Mouse (Mus musculus) stomach, embryonic 16.5 days (tissue): ENCODE results near the gene Msi2. TPM values are rescaled to one million over a fixed set of nuclear protein-coding genes. Genes with fewer than 3 reads are reported as not detected.
A peak's percentile ranks its signal among the peaks of the same experiment; 100 is the strongest.

Source experiments
- ATAC-seq: fragments of 200-750 bp; cut with Nextera tagmentation; 2 replicates; pipeline ENCODE4 v1.8.0; 2017; ENCODE audit warnings: moderate number of reproducible peaks, moderate TSS enrichment; ENCODE audit not compliant: insufficient read depth, low FRiP score
- H3K27ac ChIP-seq: fragments of 300-500 bp; sonication (generic); 2 replicates; pipeline ENCODE4 v1.5.1; 2014; ENCODE audit warnings: low read length
- H3K27me3 ChIP-seq: fragments of 300-500 bp; sonication (generic); 2 replicates; pipeline ENCODE4 v1.6.1; 2014; ENCODE audit warnings: low read length, control low read depth, mixed read lengths; ENCODE audit not compliant: control insufficient read depth, insufficient read depth
- H3K36me3 ChIP-seq: fragments of 300-500 bp; sonication (generic); 2 replicates; pipeline ENCODE4 v1.6.1; 2014; ENCODE audit warnings: low read length; ENCODE audit not compliant: control insufficient read depth, insufficient read depth
- H3K4me1 ChIP-seq: fragments of 300-500 bp; sonication (generic); 2 replicates; pipeline ENCODE4 v1.6.1; 2014; ENCODE audit warnings: low read length, control low read depth, mixed read lengths; ENCODE audit not compliant: control insufficient read depth, insufficient read depth
- H3K4me2 ChIP-seq: fragments of 300-500 bp; sonication (generic); 2 replicates; pipeline ENCODE4 v1.6.1; 2014; ENCODE audit warnings: low read depth, low read length, mixed read lengths
- H3K4me3 ChIP-seq: fragments of 300-500 bp; sonication (generic); replicated peaks from 2 replicates; pipeline ENCODE4 v1.5.1; 2014; ENCODE audit warnings: mild to moderate bottlenecking, low read length
- H3K9ac ChIP-seq: fragments of 300-500 bp; sonication (generic); 2 replicates; pipeline ENCODE4 v1.6.1; 2014; ENCODE audit warnings: low read length
- H3K9me3 ChIP-seq: fragments of 300-500 bp; sonication (generic); replicated peaks from 2 replicates; pipeline ENCODE4 v1.6.1; 2016; ENCODE audit warnings: low read length, control low read depth; ENCODE audit not compliant: control insufficient read depth
- WGBS: fragments of 180-500 bp; shearing (Covaris S2); extraction: QIAGEN DNeasy Blood & Tissue Kit; methylation state at CpG from one replicate; pipeline ENCODE4 v1.1.7; 2014; 5-methylcytosine and 5-hydroxymethylcytosine counted together
- polyA plus RNA-seq: library from polyadenylated mRNA; unstranded; fragments of >200 nt; fragmentation: Nextera tagmentation; extraction: Ambion mirVana; gene quantifications from 2 replicates; pipeline ENCODE4 v1.2.1, GENCODE M21; 2015

The Msi2 gene
- polyA plus RNA-seq, 1 experiment from 2014 or later, result 11.7 TPM

DNA sequence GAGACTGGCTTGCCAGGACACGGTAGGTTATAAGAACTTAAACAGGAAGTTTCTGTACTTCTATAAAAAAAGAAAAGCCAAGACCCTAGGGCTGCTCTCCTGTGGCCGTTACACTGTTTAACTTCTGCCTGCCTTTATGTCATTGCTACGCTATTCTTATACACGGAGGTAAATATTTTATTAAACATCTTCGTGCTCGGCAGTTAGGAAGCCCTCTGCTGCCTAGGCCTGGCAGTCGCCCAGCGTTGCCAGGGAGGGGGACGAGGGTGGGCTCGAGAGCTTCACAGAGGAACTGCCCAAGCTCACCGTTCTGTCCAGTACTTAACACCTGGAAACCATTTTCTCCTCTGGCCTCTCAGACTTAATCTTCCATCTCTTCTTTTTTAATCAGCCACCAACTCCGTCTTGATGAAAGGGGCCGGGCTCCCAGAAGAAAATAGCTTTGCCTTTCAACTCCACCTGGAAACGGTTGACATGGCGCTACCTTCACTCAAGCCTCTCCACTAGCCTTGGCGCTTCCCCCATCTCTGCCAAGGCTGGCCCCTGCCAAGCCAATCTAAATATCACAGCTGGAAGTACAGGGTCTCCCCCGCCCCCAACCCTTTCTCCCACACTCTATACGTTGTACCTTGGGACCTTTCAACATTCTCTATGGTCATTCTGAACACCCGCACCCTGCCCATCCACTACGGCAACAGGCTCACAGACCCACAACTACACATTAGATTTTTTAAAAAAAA is 9.6 kb upstream of the Msi2 start:
- Histone ChIP-seq H3K27ac (no peak overlapping the region), H3K9ac (no peak overlapping the region)

GRCm38 (mm10) chr11:88721144-88721636 is 2.9 kb upstream of the Msi2 start:
- no peak overlapping the region for H3K4me3 ChIP-seq
- H3K9ac ChIP-seq, result no peak overlapping the region
- no peaks in the 10 kb centered on the region for H3K27me3 ChIP-seq
- WGBS, result 45% methylated on average over 10 of the region's 10 CpGs
- no peaks in the 10 kb centered on the region for H3K9me3 ChIP-seq
- ATAC-seq, result no peak
- no peak overlapping the region for H3K4me2 ChIP-seq
- no peak overlapping the region for H3K27ac ChIP-seq
- no peaks in the 10 kb centered on the region for H3K36me3 ChIP-seq
- peaks cover 5% of the 10 kb centered on the region; the same call in 1 of the 2 replicates for H3K4me1 ChIP-seq

More for the DNA sequence above, 9.6 kb upstream of the Msi2 start:
- no peak overlapping the region for H3K4me3 ChIP-seq
- peaks cover 9% of the 10 kb centered on the region; the same call in 1 of the 2 replicates for H3K4me1 ChIP-seq
- H3K9me3 ChIP-seq, result no peaks in the 10 kb centered on the region
- no peaks in the 10 kb centered on the region for H3K36me3 ChIP-seq
- no peak overlapping the region for H3K4me2 ChIP-seq
- H3K27me3 ChIP-seq, result no peaks in the 10 kb centered on the region
- peak; percentile 53; the same call in 1 of the 2 replicates for ATAC-seq
- WGBS, result 44% methylated on average over 20 of the region's 20 CpGs

DNA sequence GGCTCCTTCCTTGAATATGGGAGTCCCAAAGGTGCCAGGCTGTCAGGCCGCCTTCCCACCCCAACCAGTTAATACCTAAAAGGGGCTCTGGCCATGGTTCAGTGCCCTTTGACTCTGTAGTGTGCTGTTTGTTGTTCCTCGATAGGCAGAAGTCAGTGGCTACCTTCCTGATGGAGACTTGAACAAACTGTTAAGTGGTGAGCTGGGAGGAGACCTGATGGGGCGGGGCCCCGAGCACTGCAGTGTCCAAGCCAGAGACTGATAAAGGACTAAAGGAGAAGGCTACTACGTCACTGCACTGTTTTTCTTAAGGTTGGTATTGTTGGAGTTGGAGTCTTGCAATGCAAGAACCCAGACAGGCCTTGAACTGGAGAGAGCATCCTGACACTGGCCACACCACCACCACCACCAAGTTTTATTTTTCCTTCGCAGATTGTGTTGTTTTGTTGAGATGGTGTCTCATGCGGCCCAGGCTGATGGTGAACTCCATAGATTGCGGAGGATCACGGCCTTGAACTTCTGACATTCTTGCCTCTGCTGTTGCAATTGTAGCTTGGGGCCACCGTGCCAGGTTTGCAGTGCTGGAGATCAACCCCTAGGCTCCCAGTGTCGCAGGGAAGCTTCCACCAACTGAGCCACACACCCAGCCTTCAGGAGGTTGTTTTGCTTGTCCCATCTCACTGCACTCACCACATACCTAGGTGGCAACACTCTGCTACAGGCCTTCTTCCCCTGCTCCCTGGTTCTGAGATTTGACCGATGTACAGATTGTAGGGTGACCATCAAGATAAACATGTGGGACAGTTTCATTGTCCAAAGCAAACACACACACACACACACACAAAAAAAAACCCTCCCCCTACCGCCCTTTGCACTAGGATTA is 2.2 kb upstream of the Msi2 start:
- H3K27ac ChIP-seq, result no peak overlapping the region

DNA sequence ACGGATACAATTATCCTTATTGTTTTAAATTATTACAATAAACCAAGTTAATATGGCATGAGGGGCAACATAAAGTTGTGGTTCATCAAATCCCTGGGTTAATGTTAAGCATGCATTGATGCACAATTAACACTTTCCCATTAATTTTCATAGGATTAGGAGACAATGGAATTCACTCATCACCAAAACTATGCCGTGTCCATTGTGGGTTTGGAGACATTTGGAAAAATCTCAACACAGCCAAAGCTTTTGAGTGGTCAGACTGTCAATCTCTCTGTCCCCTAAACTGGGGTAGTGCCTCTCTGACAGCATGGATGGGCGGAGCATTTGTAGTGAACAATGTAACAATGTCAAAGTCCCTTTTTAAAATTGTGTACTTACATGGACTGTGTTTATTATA is 1.3 kb upstream of the Msi2 start:
- Histone ChIP-seq H3K4me3 (no peak overlapping the region), H3K27ac (no peak overlapping the region)
- 61% methylated on average over 3 of the region's 3 CpGs for WGBS

More for the DNA sequence above, 2.2 kb upstream of the Msi2 start:
- H3K36me3 ChIP-seq, result no peaks in the 10 kb centered on the region
- no peaks in the 10 kb centered on the region for H3K27me3 ChIP-seq
- WGBS, result 73% methylated on average over 13 of the region's 13 CpGs
- ATAC-seq, result no peak
- no peak overlapping the region for H3K9ac ChIP-seq
- peaks cover 10% of the 10 kb centered on the region for H3K4me1 ChIP-seq
- no peak overlapping the region for H3K4me3 ChIP-seq
- no peaks in the 10 kb centered on the region for H3K9me3 ChIP-seq
- H3K4me2 ChIP-seq, result no peak overlapping the region

DNA sequence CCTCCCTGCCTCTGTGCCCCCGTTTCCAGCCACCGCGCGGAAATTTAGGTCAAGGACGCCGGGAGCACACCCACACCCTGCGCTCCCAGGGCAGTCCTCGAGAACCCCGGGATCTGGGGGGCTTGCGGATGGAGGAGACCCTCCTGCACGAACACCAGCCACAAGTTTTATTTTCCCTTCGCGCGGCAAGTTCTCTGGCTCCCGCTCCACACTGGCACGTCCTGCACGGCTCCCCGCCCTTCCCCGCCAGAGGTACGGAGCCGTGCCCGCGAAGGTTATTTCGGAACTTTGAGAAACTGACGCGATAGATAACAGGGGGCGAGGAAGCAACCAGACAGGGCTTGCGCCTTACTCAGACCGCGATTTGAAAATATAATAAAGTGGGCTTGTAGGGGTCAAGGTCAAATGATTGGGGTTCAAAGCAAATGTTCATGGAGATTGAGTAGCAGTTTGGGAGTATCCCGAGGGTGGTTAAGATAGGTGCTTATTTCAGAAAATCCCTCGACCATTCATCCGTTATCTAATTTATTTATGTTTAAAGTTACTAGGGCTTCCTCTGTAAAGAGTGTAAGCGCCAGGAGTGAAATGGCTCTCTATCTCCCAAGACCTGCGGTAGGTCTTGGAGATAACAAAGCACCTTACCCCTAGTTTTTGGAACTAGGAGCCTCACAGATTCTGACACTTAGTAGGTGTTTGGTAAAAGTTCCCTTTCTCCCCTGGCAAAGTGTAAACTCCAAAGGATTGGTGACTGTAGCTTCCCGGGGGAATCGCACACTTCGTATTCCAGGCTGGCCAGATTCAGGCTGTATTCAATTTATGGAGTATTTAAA is 668 bp upstream of the Msi2 start:
- WGBS, result 7% methylated on average over 38 of the region's 38 CpGs
- H3K4me1 ChIP-seq, result peaks cover 18% of the 10 kb centered on the region
- peak overlapping the region; percentile 92 for H3K27ac ChIP-seq
- H3K4me3 ChIP-seq, result peak overlapping the region; percentile 90
- H3K9ac ChIP-seq, result peak overlapping the region; percentile 99
- peak overlapping the region; percentile 90 for H3K4me2 ChIP-seq
- no peaks in the 10 kb centered on the region for H3K36me3 ChIP-seq
- H3K9me3 ChIP-seq, result no peaks in the 10 kb centered on the region
- H3K27me3 ChIP-seq, result no peaks in the 10 kb centered on the region
- peak; percentile 38 for ATAC-seq

More for the DNA sequence above, 1.3 kb upstream of the Msi2 start:
- no peak for ATAC-seq
- Histone ChIP-seq H3K9me3 (no peaks in the 10 kb centered on the region), H3K27me3 (no peaks in the 10 kb centered on the region), H3K4me1 (peaks cover 18% of the 10 kb centered on the region), H3K4me2 (no peak overlapping the region), H3K36me3 (no peaks in the 10 kb centered on the region), H3K9ac (no peak overlapping the region)

- H3K4me1 ChIP-seq, result peaks cover 18% of the 10 kb centered on the region
- WGBS, result under 1% methylated on average over 36 of the region's 38 CpGs
These were observed 666 bp downstream of the Msi2 start for GRCm38 (mm10) chr11:88717644-88718049.

GRCm38 (mm10) chr11:88717016-88717643 is 1.2 kb downstream of the Msi2 start:
- Histone ChIP-seq H3K9me3 (no peaks in the 10 kb centered on the region), H3K9ac (peak overlapping the region; percentile 99), H3K36me3 (no peaks in the 10 kb centered on the region), H3K27ac (peak overlapping the region; percentile 88; the same call in 1 of the 2 replicates), H3K4me2 (peak overlapping the region; percentile 90), H3K4me3 (peak overlapping the region; percentile 90), H3K4me1 (peaks cover 18% of the 10 kb centered on the region), H3K27me3 (no peaks in the 10 kb centered on the region)
- WGBS, result under 1% methylated on average over 19 of the region's 19 CpGs
- ATAC-seq, result no peak

More at GRCm38 (mm10) chr11:88717644-88718049, 666 bp downstream of the Msi2 start:
- peak overlapping the region; percentile 90 for H3K4me2 ChIP-seq
- peak overlapping the region; percentile 90 for H3K4me3 ChIP-seq
- no peaks in the 10 kb centered on the region for H3K9me3 ChIP-seq
- H3K9ac ChIP-seq, result peak overlapping the region; percentile 99
- peak; percentile 54 for ATAC-seq
- H3K36me3 ChIP-seq, result no peaks in the 10 kb centered on the region
- no peaks in the 10 kb centered on the region for H3K27me3 ChIP-seq
- peak overlapping the region; percentile 88 for H3K27ac ChIP-seq
